Mouse (Mus musculus) ovary, adult 18-20 months (tissue): ENCODE measurements around the gene Enox1.

Experiments
- DNase-seq: peaks from one replicate; pipeline ENCODE4 v3.0.0; 2022; ENCODE audit warnings: low spot score, mixed read lengths

Enox1 gene

DNA sequence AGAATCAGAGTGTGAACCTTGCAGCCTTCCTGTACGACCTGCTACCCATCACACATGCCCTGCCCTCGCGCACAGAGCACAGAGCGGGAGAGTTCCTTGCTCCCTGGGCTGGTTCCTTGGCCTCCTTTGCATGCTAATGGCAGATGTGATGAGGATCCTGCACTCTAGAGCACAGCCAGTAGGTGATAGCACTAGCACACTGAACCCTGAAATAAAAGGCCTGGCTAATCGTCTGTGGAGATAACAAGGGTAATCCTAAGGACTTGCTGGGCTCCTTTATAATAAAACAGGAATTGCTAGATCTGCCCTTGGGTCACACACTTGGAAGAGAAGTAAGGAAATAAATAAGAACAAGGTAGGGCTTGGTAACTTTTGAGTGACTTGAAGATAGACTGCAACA, 215.4 kb downstream of the Enox1 start:
- DNase-seq = no peak

DNA sequence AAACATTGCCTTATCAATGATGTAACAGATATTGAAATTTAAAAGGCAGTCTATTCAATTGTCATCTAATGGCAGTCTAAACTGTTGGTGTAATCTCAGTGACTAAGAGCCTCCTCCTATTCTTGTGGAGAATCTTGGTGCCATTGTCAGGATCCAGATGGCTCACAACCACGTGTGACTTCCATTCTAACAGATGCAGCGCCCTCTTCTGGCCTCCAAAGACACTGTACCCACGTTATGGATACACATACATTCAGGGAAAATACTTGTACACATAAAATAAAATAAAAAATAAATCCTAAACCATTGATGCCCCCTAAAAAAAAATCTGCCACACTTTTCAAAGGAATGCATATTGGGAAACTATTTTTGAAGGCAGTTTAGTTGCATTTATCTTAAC, 216.6 kb downstream of the Enox1 start:
- DNase-seq = no peak

DNA sequence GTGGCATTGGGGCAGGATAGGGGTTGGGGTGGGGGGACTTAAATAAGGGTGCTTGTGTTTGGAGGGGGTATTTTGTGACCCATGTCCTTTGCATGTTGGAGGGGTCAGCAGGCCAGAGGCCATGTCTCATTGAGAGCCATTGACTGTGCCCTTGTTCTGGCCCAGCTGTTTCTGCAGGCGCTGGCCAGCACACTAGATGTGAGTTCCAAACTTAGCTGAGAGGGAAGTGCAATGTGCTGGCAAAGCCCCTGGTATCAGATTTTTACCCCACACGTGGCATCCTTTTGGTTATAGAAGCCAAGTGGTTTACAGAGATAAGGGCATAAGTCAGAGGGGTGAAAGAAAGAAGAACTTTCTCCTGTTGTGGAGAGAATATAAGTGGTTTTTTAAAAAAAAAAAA, 218.5 kb downstream of the Enox1 start:
- peak; percentile 23 for DNase-seq

DNA sequence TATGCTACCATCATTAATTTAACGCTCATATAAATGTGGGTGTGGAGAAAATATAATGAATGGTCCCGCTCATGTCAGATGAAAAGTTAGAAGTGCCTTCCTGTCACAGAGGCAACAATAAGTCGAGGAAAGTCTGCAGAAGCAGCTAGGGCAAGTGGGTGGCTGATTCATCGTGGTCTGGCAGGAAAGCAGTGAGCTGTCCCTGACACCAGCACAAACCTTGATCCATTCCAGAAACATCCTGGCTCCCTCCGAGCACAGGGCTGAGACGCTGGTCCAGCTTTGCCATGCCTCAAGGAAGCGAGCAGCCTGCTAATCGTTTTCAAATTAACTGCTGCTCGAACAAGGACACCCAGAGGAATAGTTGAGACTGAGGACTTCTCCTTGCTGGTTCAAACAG, 219.1 kb downstream of the Enox1 start:
- peak; percentile 77 for DNase-seq

- DNase-seq = no peak
Observed at GRCm38 (mm10) chr14:77376731-77377130, 220.2 kb downstream of the Enox1 start.

GRCm38 (mm10) chr14:77377439-77377838, 220.9 kb downstream of the Enox1 start:
- no peak for DNase-seq

DNA sequence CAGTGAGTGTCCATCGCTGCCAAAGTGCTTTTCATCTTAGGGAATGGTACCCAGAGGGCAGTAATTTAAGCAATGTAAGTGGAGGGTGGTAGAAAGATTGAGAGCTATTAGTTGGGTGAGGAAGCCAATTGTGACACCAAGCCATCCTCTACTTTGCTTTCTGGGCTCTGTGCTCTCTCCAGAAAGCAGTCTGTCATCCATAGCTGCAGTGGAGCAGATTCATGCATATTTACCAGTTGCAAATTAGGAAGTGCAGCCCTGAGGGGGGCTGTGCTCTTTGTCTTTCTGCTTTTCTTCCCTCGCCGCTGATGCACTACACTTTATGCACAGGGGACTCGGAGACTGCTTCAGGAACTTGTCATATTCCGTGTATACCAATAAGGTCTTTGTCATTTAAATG, 221.3 kb downstream of the Enox1 start:
- DNase-seq = no peak

DNA sequence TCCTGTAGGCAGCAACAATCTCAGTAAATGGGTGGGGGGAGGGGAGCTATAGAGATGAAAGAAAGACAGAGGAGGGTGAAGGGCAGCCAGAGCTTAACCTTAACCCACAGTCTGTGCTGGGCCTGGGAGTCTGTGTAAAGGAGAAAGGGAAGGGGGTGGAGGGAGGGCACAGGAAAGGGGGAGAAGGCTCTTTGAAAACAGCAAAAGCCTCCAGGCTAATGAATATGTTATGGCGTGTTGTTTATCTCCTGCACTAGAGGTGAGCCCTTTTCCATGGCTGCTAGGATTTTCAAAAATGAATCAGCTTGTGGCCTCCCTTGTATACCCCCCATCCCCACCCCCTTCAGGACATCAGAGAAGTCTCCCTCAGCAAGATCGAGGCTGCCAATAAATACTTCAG, 225.0 kb downstream of the Enox1 start:
- DNase-seq = no peak

DNA sequence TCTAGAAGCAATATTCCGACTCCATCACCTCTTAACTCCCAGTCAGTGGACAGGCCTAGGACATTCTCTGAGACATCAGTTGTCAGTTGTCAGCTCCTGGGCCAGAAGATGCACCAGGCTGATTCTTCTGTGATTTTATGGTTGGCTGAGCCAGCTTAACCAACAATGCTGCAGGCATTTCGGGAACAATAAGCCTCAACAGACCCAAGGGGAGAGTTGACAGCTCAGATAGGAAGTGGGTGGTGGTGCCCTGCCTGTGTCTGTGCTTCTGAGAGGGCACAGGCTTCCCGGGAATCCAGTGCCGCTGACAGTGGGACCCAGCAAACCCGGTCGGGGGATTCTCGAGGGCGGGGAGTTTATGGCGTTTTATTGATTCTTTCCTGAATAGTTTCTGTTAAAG, 229.1 kb downstream of the Enox1 start:
- no peak for DNase-seq

- DNase-seq = no peak
Observed at GRCm38 (mm10) chr14:77387877-77388276, 231.3 kb downstream of the Enox1 start.

DNA sequence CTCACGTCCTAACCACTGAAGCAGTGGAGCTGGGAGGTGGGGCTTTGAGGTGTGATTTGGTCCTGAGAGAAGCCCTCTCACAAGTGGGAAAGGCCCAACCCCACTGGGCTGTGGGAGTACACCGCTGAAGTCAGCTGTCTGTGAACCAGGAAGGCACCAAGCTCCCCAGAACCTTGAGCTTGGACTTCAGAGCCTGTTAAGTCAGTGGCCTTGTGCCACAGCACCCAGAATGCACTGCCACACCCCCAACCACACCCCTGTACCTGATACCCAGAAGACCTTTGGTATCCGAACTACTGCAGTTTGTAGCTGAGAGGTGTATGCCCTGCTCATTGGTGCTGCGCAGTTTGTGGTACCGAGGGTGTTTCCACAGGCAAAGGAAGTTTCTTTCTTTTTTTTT, 232.7 kb downstream of the Enox1 start:
- DNase-seq = no peak

DNA sequence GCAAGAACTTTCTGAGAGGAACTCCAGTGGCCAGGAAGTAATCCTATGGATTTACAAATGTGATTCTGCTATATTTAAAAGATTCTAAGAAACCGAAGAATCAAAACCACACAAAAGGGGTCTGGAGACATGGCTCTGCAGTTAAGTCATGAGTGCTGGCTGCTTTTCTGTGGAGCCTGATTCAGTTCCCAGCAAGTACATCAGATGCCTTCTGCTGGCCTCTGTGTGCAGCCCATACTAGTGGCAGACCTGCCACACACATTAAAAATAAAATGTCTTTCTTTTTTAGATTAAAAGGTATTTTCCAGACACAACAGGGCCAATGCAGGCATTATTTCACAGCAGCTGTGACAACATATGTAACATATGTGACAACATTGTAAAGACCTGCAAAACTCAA, 235.9 kb downstream of the Enox1 start:
- DNase-seq = no peak

GRCm38 (mm10) chr14:77406241-77407114, 249.9 kb downstream of the Enox1 start:
- DNase-seq = no peak

DNA sequence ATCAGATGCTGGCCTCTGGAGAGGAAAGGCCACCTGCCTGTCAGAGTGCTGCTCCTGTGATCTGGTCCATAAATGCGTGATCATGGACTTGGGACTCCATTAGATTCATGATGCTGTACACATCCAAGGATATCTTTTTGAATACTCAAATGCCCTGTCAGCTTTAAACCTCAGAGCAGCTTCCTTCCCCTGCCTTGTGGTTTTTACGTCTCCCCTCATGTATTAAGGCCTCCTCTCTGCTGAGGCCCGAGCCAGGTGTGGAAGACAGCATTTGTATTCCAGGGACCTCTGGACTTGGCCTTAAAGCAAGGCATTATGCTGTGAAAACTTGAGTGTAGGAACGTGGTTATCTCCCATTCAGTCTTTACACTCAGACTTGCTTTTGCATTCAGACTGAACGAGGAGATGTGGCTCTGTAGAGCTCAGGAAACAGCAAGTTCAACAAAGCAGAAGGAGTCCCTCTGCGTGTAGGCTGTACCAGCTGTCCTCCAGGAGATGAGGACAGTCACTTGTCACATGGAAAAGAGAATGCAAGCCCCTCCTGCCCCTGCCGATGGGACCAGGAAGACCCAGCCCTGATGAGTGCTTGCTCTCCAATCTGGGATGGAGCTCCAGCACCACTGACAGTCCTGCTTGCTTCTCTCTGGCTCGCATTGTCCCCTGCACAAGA, 252.8 kb downstream of the Enox1 start:
- no peak for DNase-seq

DNA sequence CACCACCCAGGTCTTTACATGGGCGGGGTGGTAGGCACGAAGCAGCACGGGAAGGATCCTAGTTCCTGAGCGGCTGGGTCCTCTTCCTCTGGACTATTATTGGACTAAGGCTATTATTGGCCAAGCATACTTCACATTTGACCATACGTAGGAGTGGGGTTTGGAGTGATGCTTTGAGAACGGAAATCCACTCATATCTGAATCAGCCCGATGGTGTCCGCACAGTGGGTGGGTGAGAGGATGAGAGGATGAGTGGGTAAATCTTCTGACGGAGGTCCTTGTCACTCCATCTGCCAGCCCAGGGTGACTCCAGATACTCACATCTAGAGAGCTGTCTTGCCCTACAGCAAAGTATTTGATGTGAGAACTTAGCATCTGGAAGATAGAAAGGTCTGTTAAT, 253.8 kb downstream of the Enox1 start:
- DNase-seq = no peak

DNA sequence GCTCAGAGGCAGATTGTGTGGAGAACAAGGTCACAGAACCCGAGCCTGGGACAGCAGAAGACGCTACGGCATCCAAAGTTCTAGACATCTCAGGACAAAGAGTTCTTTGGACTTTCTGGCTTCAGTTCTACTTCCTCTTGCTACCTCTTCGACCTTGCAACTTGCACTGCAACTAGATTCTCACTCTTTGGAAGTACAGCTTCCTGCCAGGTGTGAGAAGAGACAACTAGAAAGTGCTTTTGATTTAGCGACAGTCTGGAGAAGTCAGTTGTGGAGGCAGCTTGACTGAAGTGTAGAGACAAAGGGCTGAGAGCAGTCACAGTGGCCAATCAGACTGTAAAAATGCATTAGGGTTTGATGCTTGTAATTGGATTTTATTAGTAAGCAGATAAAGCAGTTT, 256.5 kb downstream of the Enox1 start:
- DNase-seq = no peak

- no peak for DNase-seq
Observed at GRCm38 (mm10) chr14:77416358-77416757, 259.8 kb downstream of the Enox1 start.

DNA sequence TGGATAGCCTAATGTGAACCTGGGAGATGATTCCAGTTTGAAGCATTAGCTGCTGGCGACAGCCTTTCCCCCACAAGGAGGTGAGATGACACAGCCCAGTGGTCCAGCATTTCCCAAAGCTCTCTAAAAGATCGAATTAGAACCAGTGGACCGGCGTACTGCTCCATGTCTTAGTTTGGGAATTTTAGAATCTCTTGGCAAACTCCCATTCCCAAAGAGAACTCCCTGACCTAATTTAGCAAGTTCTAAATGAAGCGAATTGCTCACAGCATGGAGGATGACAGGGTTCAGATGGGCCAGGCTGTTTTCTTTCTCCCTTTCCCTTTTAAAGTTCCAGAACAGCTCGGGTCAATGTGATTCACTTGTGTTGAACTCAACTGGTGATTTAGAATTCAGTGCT, 264.5 kb downstream of the Enox1 start:
- no peak for DNase-seq

GRCm38 (mm10) chr14:77423194-77423593, 266.6 kb downstream of the Enox1 start:
- no peak for DNase-seq

GRCm38 (mm10) chr14:77439426-77439825, 282.9 kb downstream of the Enox1 start:
- DNase-seq = no peak

DNA sequence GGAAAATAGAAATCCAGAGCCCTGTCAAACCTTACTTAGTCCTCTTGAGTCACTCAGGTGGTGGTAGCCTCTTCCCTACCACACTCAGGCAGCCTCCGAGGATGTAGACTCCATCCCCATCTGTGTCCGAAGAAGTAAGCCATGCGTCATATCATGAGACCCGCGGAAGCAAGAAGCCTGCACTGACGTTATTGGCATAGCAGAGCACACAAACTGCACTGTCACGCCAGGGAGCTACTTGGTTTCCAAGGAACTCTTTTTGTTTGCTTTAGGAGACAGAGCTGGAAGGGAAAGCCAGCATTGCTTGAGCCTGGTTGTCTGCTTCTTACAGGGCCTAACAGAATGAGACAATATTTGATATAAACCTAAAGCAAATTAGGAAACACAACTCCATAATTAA, 284.2 kb downstream of the Enox1 start:
- no peak for DNase-seq

DNA sequence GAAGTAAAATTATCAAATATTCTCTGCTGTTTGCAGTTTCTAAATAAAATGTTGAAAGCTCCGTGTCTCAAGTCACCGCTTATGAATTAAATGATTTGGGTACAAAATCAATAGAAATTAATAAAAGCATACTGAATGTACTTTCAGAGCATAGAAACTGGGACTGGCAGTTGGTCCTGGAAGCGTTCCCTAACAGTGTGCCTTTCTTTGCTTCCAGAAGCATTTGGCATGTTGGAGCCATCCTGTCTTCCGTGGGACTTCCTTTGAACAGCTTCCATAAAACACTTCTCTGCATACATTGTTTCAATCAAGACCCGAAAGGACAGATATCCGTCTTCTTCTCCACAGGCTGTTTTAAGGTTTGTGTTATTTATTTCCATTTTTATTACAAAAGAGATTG, 285.0 kb downstream of the Enox1 start:
- no peak for DNase-seq

DNA sequence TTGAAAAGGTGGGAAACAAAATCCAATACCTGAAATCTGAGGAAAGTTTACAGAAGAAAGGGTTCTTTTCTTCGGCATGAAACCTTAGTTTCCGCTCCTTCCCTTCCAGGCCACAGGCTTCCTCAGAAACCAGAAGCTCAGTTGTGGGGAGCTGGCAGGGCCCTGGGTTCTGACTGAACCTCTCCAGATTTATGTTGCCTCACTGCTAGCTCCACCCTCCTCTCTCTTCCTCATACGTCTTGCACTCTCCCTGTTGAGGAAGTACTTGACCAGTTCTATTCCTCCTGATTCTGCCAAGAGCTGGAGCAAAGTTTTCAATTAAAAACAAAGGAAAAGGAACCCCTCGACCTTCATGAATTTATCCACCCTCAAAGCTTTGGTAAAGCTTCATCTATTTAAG, 291.4 kb downstream of the Enox1 start:
- DNase-seq = no peak

- DNase-seq = no peak
Observed at GRCm38 (mm10) chr14:77451916-77452315, 295.4 kb downstream of the Enox1 start.
